Mouse (Mus musculus) bone marrow, adult 2 months (tissue): ENCODE results near the gene Bcl6b. TPM values are rescaled to one million over a fixed set of nuclear protein-coding genes. Genes with fewer than 3 reads are reported as not detected.
A peak's percentile ranks its signal among the peaks of the same experiment; 100 is the strongest.

ENCODE experiments used
- H3K27ac ChIP-seq: fragments of 200-500 bp; 2 replicates; pipeline ENCODE4 v1.5.1; 2012; ENCODE audit warnings: low read depth, mild to moderate bottlenecking, control low read depth, inconsistent platforms, low read length; ENCODE audit not compliant: control insufficient read depth, poor library complexity, insufficient read depth
- H3K4me1 ChIP-seq: fragments of 200-500 bp; 2 replicates; pipeline ENCODE4 v1.6.1; 2011; ENCODE audit warnings: low read length; ENCODE audit not compliant: control insufficient read depth, insufficient read depth
- H3K4me3 ChIP-seq: fragments of 200-500 bp; replicated peaks from 2 replicates; pipeline ENCODE3; 2011; ENCODE audit warnings: mild to moderate bottlenecking, low read depth, low read length, control low read depth; ENCODE audit not compliant: control insufficient read depth
- CTCF ChIP-seq: fragments of 200-500 bp; IDR thresholded peaks from 2 replicates; pipeline ENCODE4 v1.5.1; 2011; ENCODE audit warnings: low read length, control low read depth; ENCODE audit not compliant: control insufficient read depth, insufficient read depth
- POLR2A ChIP-seq: fragments of 200-500 bp; IDR thresholded peaks from 2 replicates; pipeline ENCODE4 v1.6.1; 2011; ENCODE audit warnings: low read depth, mild to moderate bottlenecking, control low read depth, low read length, borderline replicate concordance; ENCODE audit not compliant: control insufficient read depth
- WGBS: fragments of 180-500 bp; shearing (Covaris S2); methylation state at CpG from one replicate; pipeline ENCODE4 v1.1.7; 2018; 5-methylcytosine and 5-hydroxymethylcytosine counted together
- polyA plus RNA-seq: library from polyadenylated mRNA; stranded (reverse); fragments of >200 nt; gene quantifications from 2 replicates; pipeline ENCODE4 v1.2.4, GENCODE M21; 2011; ENCODE audit warnings: low replicate concordance; ENCODE audit not compliant: missing spikeins, insufficient read depth, insufficient read length

The Bcl6b gene
- polyA plus RNA-seq, 1 experiment, result 2.2 TPM

DNA sequence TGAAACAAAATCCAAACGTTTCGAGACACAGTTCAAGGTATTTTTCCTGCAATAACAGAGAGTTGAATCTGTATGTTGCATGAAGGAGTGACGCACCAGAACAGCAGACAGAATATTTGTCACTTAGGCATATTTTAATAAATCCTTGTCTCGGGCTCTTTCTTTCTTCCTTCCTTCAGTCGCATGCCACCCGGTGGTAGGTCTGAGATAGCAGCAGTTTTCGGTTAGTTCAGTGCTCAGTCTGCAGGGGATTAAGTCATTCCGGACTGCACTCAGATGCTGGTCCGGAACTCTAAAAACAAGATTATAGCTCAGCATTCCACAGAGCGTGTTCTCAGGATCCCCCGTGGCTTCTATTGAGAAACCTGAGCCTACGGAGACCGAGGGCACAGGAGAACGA lies 50.2 kb downstream of the Bcl6b start:
- Histone ChIP-seq H3K27ac (no peak overlapping the region), H3K4me1 (no peaks in the 10 kb centered on the region), H3K4me3 (no peak overlapping the region)
- 27% methylated on average over 14 of the region's 14 CpGs for WGBS
- TF ChIP-seq CTCF (0 out of 2 replicates have a peak, but pooled peaks have one; percentile 16), POLR2A (no peak)

DNA sequence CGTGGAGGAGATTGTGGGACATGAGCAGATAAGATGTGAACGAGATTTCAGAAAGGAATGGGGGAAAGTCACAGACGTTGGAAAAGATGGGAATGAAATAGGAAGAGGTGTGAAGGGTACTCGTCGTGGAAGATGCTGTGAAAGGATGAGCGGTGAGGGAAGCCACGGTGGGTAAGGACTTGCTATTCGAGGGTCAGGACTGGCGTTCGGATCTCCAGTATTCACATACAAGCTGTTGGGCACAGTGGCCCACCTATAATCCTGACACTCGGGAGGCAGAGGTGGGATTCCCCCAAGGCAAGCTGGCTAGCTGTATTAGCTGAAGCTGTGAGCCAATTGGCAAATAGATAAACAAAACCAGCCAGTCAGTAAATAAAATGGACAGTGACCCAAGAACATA lies 50.8 kb downstream of the Bcl6b start:
- no peak for TF ChIP-seq CTCF
- TF ChIP-seq POLR2A, result no peak
- 79% methylated on average over 11 of the region's 11 CpGs for WGBS

DNA sequence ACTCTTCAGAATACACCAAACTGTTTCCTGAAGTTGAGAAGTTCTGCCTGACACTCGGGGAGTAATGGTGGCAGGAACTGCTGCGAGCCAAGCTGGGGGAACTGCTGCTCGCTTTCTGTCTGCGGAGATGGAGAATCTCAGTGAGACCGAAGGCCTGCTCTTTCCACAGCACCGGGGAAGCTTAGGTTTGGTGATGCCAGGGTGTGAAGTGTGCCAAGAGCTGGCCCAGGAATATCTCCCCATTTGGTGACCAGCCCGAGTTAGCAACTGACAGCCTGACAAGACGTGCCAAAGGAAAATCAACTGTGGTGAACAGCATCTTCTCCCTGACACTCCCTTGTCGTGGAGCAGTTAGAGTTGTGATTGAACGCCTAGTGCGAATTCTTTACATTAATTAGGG lies 51.3 kb downstream of the Bcl6b start:
- H3K4me1 ChIP-seq, result no peaks in the 10 kb centered on the region
- WGBS, result 85% methylated on average over 11 of the region's 11 CpGs
- TF ChIP-seq POLR2A (no peak), CTCF (no peak)
- no peak overlapping the region for H3K27ac ChIP-seq
- no peak overlapping the region for H3K4me3 ChIP-seq

More for the DNA sequence above, 50.8 kb downstream of the Bcl6b start:
- Histone ChIP-seq H3K27ac (no peak overlapping the region), H3K4me1 (no peaks in the 10 kb centered on the region), H3K4me3 (no peak overlapping the region)

DNA sequence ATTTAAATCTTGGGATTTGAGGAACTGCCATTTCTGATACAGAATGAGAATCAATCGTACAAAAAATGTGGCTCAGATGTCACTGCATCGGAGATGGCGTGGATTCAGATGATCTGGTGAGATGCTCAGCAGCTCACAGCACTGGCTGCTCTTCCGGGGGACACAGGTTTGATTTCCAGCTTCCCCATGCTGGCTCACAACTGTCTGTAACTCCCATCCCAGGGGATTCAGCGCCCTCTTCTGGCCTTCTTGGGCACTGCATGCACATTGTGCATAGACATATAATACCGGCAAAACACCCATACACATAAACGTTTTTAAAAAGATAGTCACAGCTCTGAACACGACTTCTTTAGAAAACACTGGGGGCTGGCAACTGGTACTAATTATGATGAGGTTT lies 52.0 kb downstream of the Bcl6b start:
- Histone ChIP-seq H3K27ac (no peak overlapping the region), H3K4me1 (no peaks in the 10 kb centered on the region), H3K4me3 (no peak overlapping the region)
- TF ChIP-seq POLR2A (no peak), CTCF (peak; percentile 49)
- WGBS, result 73% methylated on average over 8 of the region's 8 CpGs

DNA sequence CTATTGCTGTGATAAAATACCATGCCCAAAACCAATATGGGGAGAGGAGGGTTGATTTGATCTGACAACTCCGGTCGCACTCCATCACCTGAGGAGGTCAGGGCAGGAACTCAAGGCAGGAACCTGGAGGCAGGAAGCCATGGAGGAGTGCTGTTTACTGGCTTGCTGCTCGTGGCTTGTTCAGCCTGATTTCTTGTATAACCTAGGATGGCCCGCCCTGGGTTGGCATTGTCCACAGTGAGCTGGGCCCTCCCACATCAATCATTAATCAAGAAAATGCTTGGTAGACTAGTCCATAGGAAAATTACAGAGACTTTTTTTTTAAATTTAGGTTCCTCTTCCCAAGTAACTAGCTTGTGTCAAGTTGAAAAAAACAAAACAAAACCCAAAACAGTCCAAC lies 55.1 kb downstream of the Bcl6b start:
- H3K27ac ChIP-seq, result no peak overlapping the region
- WGBS, result 74% methylated on average over 4 of the region's 4 CpGs

More for the DNA sequence above, 55.1 kb downstream of the Bcl6b start:
- Histone ChIP-seq H3K4me3 (no peak overlapping the region), H3K4me1 (no peaks in the 10 kb centered on the region)
- TF ChIP-seq POLR2A (no peak), CTCF (no peak)

Other genes with a start within 250 kb of the Bcl6b start
- gene Ctdnep1, start 248.6 kb downstream of the Bcl6b start, polyA plus RNA-seq, result 42.5 and 60.6 TPM in 2 replicates
- gene Elp5, start 247.3 kb downstream of the Bcl6b start, polyA plus RNA-seq, result 27.2 and 50.6 TPM in 2 replicates
- gene Gabarap, start 238.7 kb downstream of the Bcl6b start, polyA plus RNA-seq, result 204 and 443 TPM in 2 replicates
- gene Phf23, start 234.0 kb downstream of the Bcl6b start, polyA plus RNA-seq, result 26.8 and 72.4 TPM in 2 replicates
- gene Dvl2, start 229.2 kb downstream of the Bcl6b start, polyA plus RNA-seq, result 4.4 and 12.8 TPM in 2 replicates
- gene Acadvl, start 214.4 kb downstream of the Bcl6b start, polyA plus RNA-seq, result 26.3 and 28.9 TPM in 2 replicates
- 5.4 and 19.4 TPM in 2 replicates for gene Dlg4, start 212.9 kb downstream of the Bcl6b start, polyA plus RNA-seq
- 1.4 and 3.5 TPM in 2 replicates for gene Asgr1, start 175.7 kb downstream of the Bcl6b start, polyA plus RNA-seq
- 1.2 and 5.1 TPM in 2 replicates for gene Asgr2, start 137.2 kb downstream of the Bcl6b start, polyA plus RNA-seq
- 2.3 and 3.8 TPM in 2 replicates for gene Mgl2, start 99.5 kb downstream of the Bcl6b start, polyA plus RNA-seq
- gene Clec10a, start 73.6 kb downstream of the Bcl6b start, polyA plus RNA-seq, result 6.4 and 15.1 TPM in 2 replicates
- 1.9 and 2.4 TPM in 2 replicates for gene Slc16a11, start 17.0 kb downstream of the Bcl6b start, polyA plus RNA-seq
- 0.60 and 1.7 TPM in 2 replicates for gene Slc16a13, start 8.7 kb downstream of the Bcl6b start, polyA plus RNA-seq
- 67.2 and 107 TPM in 2 replicates for gene 0610010K14Rik, start 8.1 kb upstream of the Bcl6b start, polyA plus RNA-seq
- gene Gm21988, start 10.0 kb upstream of the Bcl6b start, polyA plus RNA-seq, result 4.8 TPM in 1 of 2 replicates, not detected in the other
- gene Rnasek, start 10.0 kb upstream of the Bcl6b start, polyA plus RNA-seq, result 116 and 167 TPM in 2 replicates
- gene Alox12, start 25.6 kb upstream of the Bcl6b start, polyA plus RNA-seq, result 46.3 and 82.5 TPM in 2 replicates
- gene Alox12e, start 92.8 kb upstream of the Bcl6b start, polyA plus RNA-seq, result not detected in 2 replicates
- gene Alox15, start 122.2 kb upstream of the Bcl6b start, polyA plus RNA-seq, result 2.0 and 3.5 TPM in 2 replicates
- 13.9 and 22.7 TPM in 2 replicates for gene Pelp1, start 180.2 kb upstream of the Bcl6b start, polyA plus RNA-seq
- 201 and 438 TPM in 2 replicates for gene Arrb2, start 202.8 kb upstream of the Bcl6b start, polyA plus RNA-seq
- 8.3 and 16.1 TPM in 2 replicates for gene Med11, start 222.1 kb upstream of the Bcl6b start, polyA plus RNA-seq
- 0.66 and 1.5 TPM in 2 replicates for gene Zmynd15, start 229.6 kb upstream of the Bcl6b start, polyA plus RNA-seq
- gene Cxcl16, start 230.2 kb upstream of the Bcl6b start, polyA plus RNA-seq, result 0.59 and 3.2 TPM in 2 replicates